Mouse (Mus musculus) small intestine, adult 2 months (tissue): Measurements from ENCODE around the gene Hipk2. TPM values are rescaled to one million over a fixed set of nuclear protein-coding genes. Genes with fewer than 3 reads are reported as not detected.

Experiments
- H3K27ac ChIP-seq: fragments of 200-500 bp; 2 replicates; pipeline ENCODE4 v1.5.1; 2012; ENCODE audit warnings: low read depth, low read length, control low read depth, inconsistent platforms; ENCODE audit not compliant: insufficient read depth
- H3K27me3 ChIP-seq: fragments of 200-500 bp; 2 replicates; pipeline ENCODE4 v1.6.1; 2012; ENCODE audit warnings: mild to moderate bottlenecking, moderate library complexity, low read length, inconsistent platforms; ENCODE audit not compliant: control insufficient read depth, insufficient read depth
- H3K36me3 ChIP-seq: fragments of 200-500 bp; 2 replicates; pipeline ENCODE4 v1.6.1; 2012; ENCODE audit warnings: mild to moderate bottlenecking, low read length, control low read depth, inconsistent platforms; ENCODE audit not compliant: control insufficient read depth, insufficient read depth
- H3K4me1 ChIP-seq: fragments of 200-500 bp; 2 replicates; pipeline ENCODE4 v1.6.1; 2012; ENCODE audit warnings: low read length, inconsistent platforms, mixed read lengths; ENCODE audit not compliant: control insufficient read depth, insufficient read depth, insufficient read length
- H3K4me3 ChIP-seq: fragments of 200-500 bp; 2 replicates; pipeline ENCODE4 v1.5.1; 2012; ENCODE audit warnings: low read depth, mild to moderate bottlenecking, control low read depth, inconsistent platforms, low read length, moderate library complexity
- CTCF ChIP-seq: fragments of 200-500 bp; IDR thresholded peaks from 2 replicates; pipeline ENCODE4 v1.5.1; 2012; ENCODE audit warnings: low read depth, mild to moderate bottlenecking, control low read depth, inconsistent platforms, low read length, moderate library complexity, mixed read lengths; ENCODE audit not compliant: insufficient replicate concordance, insufficient read length; ENCODE audit errors: extremely low read depth
- POLR2A ChIP-seq: fragments of 200-500 bp; IDR thresholded peaks from 2 replicates; pipeline ENCODE4 v1.6.1; 2012; ENCODE audit warnings: low read depth, mild to moderate bottlenecking, control low read depth, inconsistent platforms, low read length, moderate library complexity
- WGBS: fragments of 180-500 bp; shearing (Covaris S2); methylation state at CpG from one replicate; pipeline ENCODE4 v1.1.7; 2018; 5-methylcytosine and 5-hydroxymethylcytosine counted together
- polyA plus RNA-seq: library from polyadenylated mRNA; depleted of rRNA; stranded (reverse); fragments of >200 nt; gene quantifications from 2 replicates; pipeline ENCODE4 v1.2.3, GENCODE M21; 2012

Hipk2 gene
- polyA plus RNA-seq, 1 experiment, result 74.7 TPM

- Histone ChIP-seq H3K36me3 (no peaks in the 10 kb centered on the region), H3K27ac (no peak overlapping the region), H3K4me1 (no peaks in the 10 kb centered on the region; the same call in 1 of the 2 replicates), H3K4me3 (no peak overlapping the region), H3K27me3 (no peaks in the 10 kb centered on the region)
- WGBS, result 85% methylated on average over 7 of the region's 7 CpGs
- TF ChIP-seq CTCF, result no peak
Observed at GRCm38 (mm10) chr6:38779411-38779810, 96.6 kb downstream of the Hipk2 start.

- Histone ChIP-seq H3K4me3 (no peak overlapping the region), H3K36me3 (no peaks in the 10 kb centered on the region), H3K4me1 (no peaks in the 10 kb centered on the region; the same call in 1 of the 2 replicates), H3K27me3 (no peaks in the 10 kb centered on the region), H3K27ac (no peak overlapping the region)
- no peak for TF ChIP-seq CTCF
- no peak for TF ChIP-seq POLR2A
Observed at GRCm38 (mm10) chr6:38778887-38779286, 97.1 kb downstream of the Hipk2 start.

- H3K27me3 ChIP-seq, result no peaks in the 10 kb centered on the region
- H3K4me3 ChIP-seq, result no peak overlapping the region
- no peak overlapping the region for H3K27ac ChIP-seq
- no peak for TF ChIP-seq POLR2A
- no peak for TF ChIP-seq CTCF
- H3K4me1 ChIP-seq, result no peaks in the 10 kb centered on the region; the same call in 1 of the 2 replicates
- WGBS, result 87% methylated on average over 2 of the region's 2 CpGs
- H3K36me3 ChIP-seq, result 0 out of 2 replicates have a peak, but pooled peaks cover under 1% of the 10 kb centered on the region
Observed at GRCm38 (mm10) chr6:38776000-38776584, 99.9 kb downstream of the Hipk2 start.

- Histone ChIP-seq H3K4me1 (no peaks in the 10 kb centered on the region; the same call in 1 of the 2 replicates), H3K36me3 (0 out of 2 replicates have a peak, but pooled peaks cover 3% of the 10 kb centered on the region), H3K27ac (no peak overlapping the region), H3K27me3 (no peaks in the 10 kb centered on the region), H3K4me3 (no peak overlapping the region)
- 70% methylated on average over 7 of the region's 7 CpGs for WGBS
- TF ChIP-seq CTCF, result no peak
- no peak for TF ChIP-seq POLR2A
Observed at GRCm38 (mm10) chr6:38772836-38773518, 103.0 kb downstream of the Hipk2 start.

GRCm38 (mm10) chr6:38771061-38771667 lies 104.8 kb downstream of the Hipk2 start:
- H3K27me3 ChIP-seq, result no peaks in the 10 kb centered on the region
- H3K4me1 ChIP-seq, result no peaks in the 10 kb centered on the region; the same call in 1 of the 2 replicates
- no peak overlapping the region for H3K27ac ChIP-seq
- TF ChIP-seq POLR2A (no peak), CTCF (no peak)
- WGBS, result 38% methylated on average over 4 of the region's 4 CpGs
- no peak overlapping the region for H3K4me3 ChIP-seq
- H3K36me3 ChIP-seq, result 0 out of 2 replicates have a peak, but pooled peaks cover 3% of the 10 kb centered on the region

- Histone ChIP-seq H3K27ac (no peak overlapping the region), H3K36me3 (0 out of 2 replicates have a peak, but pooled peaks cover 3% of the 10 kb centered on the region), H3K27me3 (no peaks in the 10 kb centered on the region), H3K4me1 (no peaks in the 10 kb centered on the region; the same call in 1 of the 2 replicates), H3K4me3 (no peak overlapping the region)
- TF ChIP-seq CTCF (no peak), POLR2A (no peak)
- 66% methylated on average over 2 of the region's 2 CpGs for WGBS
Observed at GRCm38 (mm10) chr6:38769627-38770026, 106.3 kb downstream of the Hipk2 start.
